Mouse (Mus musculus) MEL (cell line): Measurements from ENCODE around the gene Zcchc3. TPM values are rescaled to one million over a fixed set of nuclear protein-coding genes. Genes with fewer than 3 reads are reported as not detected.

Experiments
- DNase-seq: peaks from one replicate; pipeline ENCODE4 v3.0.0; 2011; ENCODE audit warnings: low read depth, low spot score
- H3K27ac ChIP-seq: 2 replicates; pipeline ENCODE4 v1.5.1; 2012; ENCODE audit warnings: low read depth, mild to moderate bottlenecking, control low read depth, low read length, moderate library complexity; ENCODE audit not compliant: control insufficient read depth
- H3K27me3 ChIP-seq, 2 experiments: fragments of 150-350 bp in 1 of 2; sonication (generic) in 1 of 2; 2 replicates each; pipeline ENCODE4 v1.6.1; 2012; ENCODE audit warnings: low read length in 2 of 2, mild to moderate bottlenecking in 2 of 2, improper control_type of control experiment in 1 of 2, moderate library complexity in 1 of 2; ENCODE audit not compliant: insufficient read depth in 2 of 2, control insufficient read depth in 1 of 2
- H3K36me3 ChIP-seq, 2 experiments: 2 replicates each; pipeline ENCODE4 v1.6.1; 2012 to 2014; ENCODE audit warnings: low read length in 2 of 2, improper control_type of control experiment in 1 of 2, inconsistent platforms in 1 of 2, mild to moderate bottlenecking in 1 of 2; ENCODE audit not compliant: insufficient read depth in 2 of 2, control insufficient read depth in 1 of 2
- H3K4me1 ChIP-seq, 2 experiments: fragments of 150-350 bp in 1 of 2; sonication (generic) in 1 of 2; 2 replicates each; pipeline ENCODE4 v1.6.1; 2012; ENCODE audit warnings: low read length in 2 of 2, improper control_type of control experiment in 1 of 2, mild to moderate bottlenecking in 1 of 2; ENCODE audit not compliant: insufficient read depth in 2 of 2, control insufficient read depth in 1 of 2
- H3K4me3 ChIP-seq, 2 experiments: fragments of 150-350 bp in 1 of 2; sonication (generic) in 1 of 2; 2 replicates each; pipeline ENCODE4 v1.5.1; 2012; ENCODE audit warnings: low read depth in 2 of 2, low read length in 2 of 2, mild to moderate bottlenecking in 2 of 2, moderate library complexity in 2 of 2, control low read depth in 1 of 2, improper control_type of control experiment in 1 of 2; ENCODE audit not compliant: control insufficient read depth in 1 of 2, insufficient read depth in 1 of 2
- H3K79me2 ChIP-seq: 2 replicates; pipeline ENCODE4 v1.6.1; 2012; ENCODE audit warnings: mild to moderate bottlenecking, low read length, moderate library complexity; ENCODE audit not compliant: control insufficient read depth, poor library complexity, insufficient read depth
- H3K9ac ChIP-seq: 2 replicates; pipeline ENCODE4 v1.6.1; 2012; ENCODE audit warnings: low read depth, mild to moderate bottlenecking, control low read depth, low read length, moderate library complexity; ENCODE audit not compliant: control insufficient read depth, poor library complexity, severe bottlenecking
- H3K9me3 ChIP-seq: fragments of 150-350 bp; sonication (generic); replicated peaks from 2 replicates; pipeline ENCODE4 v1.6.1; 2012; ENCODE audit warnings: mild to moderate bottlenecking, low read length, improper control_type of control experiment, moderate library complexity; ENCODE audit not compliant: insufficient read depth
- BHLHE40 ChIP-seq: IDR thresholded peaks from 2 replicates; pipeline ENCODE4 v1.6.1; 2012; ENCODE audit warnings: low read depth, mild to moderate bottlenecking, inconsistent platforms, low read length, improper control_type of control experiment, borderline replicate concordance
- CTCF ChIP-seq, 3 experiments: IDR thresholded peaks in 2 of 3; conservative IDR thresholded peaks in 1 of 3; 2 replicates each; pipeline ENCODE4 v1.5.1; 2011 to 2012; ENCODE audit warnings: low read length in 3 of 3, low read depth in 2 of 3, mild to moderate bottlenecking in 2 of 3, improper control_type of control experiment in 1 of 3, inconsistent platforms in 1 of 3, mixed read lengths in 1 of 3, moderate library complexity in 1 of 3; ENCODE audit not compliant: control insufficient read depth in 1 of 3, insufficient read depth in 1 of 3, poor library complexity in 1 of 3, severe bottlenecking in 1 of 3
- E2F4 ChIP-seq: IDR thresholded peaks from 2 replicates; pipeline ENCODE4 v1.6.1; 2011; ENCODE audit warnings: low read depth, low read length, improper control_type of control experiment, borderline replicate concordance
- ELF1 ChIP-seq: IDR thresholded peaks from 2 replicates; pipeline ENCODE4 v1.6.1; 2014; ENCODE audit warnings: low read depth, mild to moderate bottlenecking, inconsistent platforms, low read length, improper control_type of control experiment, moderate library complexity
- EP300 ChIP-seq, 2 experiments: IDR thresholded peaks; 2 replicates each; pipeline ENCODE4 v1.6.1; 2011; ENCODE audit warnings: improper control_type of control experiment in 2 of 2, low read length in 2 of 2, low read depth in 1 of 2, mild to moderate bottlenecking in 1 of 2
- ETS1 ChIP-seq: IDR thresholded peaks from 2 replicates; pipeline ENCODE4 v1.6.1; 2012; ENCODE audit warnings: low read depth, mild to moderate bottlenecking, inconsistent platforms, low read length, improper control_type of control experiment, moderate library complexity
- JUND ChIP-seq: IDR thresholded peaks from 2 replicates; pipeline ENCODE4 v1.6.1; 2011; ENCODE audit warnings: low read depth, mild to moderate bottlenecking, improper control_type of control experiment, low read length
- MEF2A ChIP-seq: IDR thresholded peaks from 2 replicates; pipeline ENCODE4 v1.6.1; 2014; ENCODE audit warnings: low read depth, mild to moderate bottlenecking, inconsistent platforms, low read length, improper control_type of control experiment; ENCODE audit not compliant: poor library complexity, insufficient replicate concordance, severe bottlenecking; ENCODE audit errors: extremely low read depth
- MXI1 ChIP-seq: IDR thresholded peaks from 2 replicates; pipeline ENCODE4 v1.6.1; 2011; ENCODE audit warnings: mild to moderate bottlenecking, low read depth, low read length, improper control_type of control experiment
- MYB ChIP-seq: IDR thresholded peaks from 2 replicates; pipeline ENCODE4 v1.6.1; 2011; ENCODE audit warnings: mild to moderate bottlenecking, low read depth, low read length, improper control_type of control experiment
- MYC ChIP-seq: IDR thresholded peaks from 2 replicates; pipeline ENCODE4 v1.6.1; 2011; ENCODE audit warnings: low read depth, mild to moderate bottlenecking, low read length, improper control_type of control experiment, moderate library complexity
- NRF1 ChIP-seq: IDR thresholded peaks from 2 replicates; pipeline ENCODE4 v1.6.1; 2014; ENCODE audit warnings: low read depth, mild to moderate bottlenecking, inconsistent platforms, low read length, improper control_type of control experiment, moderate library complexity; ENCODE audit not compliant: poor library complexity, insufficient read depth, severe bottlenecking
- POLR2A ChIP-seq, 2 experiments: IDR thresholded peaks; 2 replicates each; pipeline ENCODE4 v1.6.1; 2011 to 2012; ENCODE audit warnings: low read length in 2 of 2, mild to moderate bottlenecking in 2 of 2, control low read depth in 1 of 2, improper control_type of control experiment in 1 of 2, low read depth in 1 of 2, moderate library complexity in 1 of 2; ENCODE audit not compliant: control insufficient read depth in 1 of 2, insufficient read depth in 1 of 2, poor library complexity in 1 of 2
- POLR2AphosphoS2 ChIP-seq: IDR thresholded peaks from 2 replicates; pipeline ENCODE4 v1.6.1; 2011; ENCODE audit warnings: low read length, improper control_type of control experiment
- RAD21 ChIP-seq: IDR thresholded peaks from 2 replicates; pipeline ENCODE4 v1.6.1; 2011; ENCODE audit warnings: mild to moderate bottlenecking, low read depth, low read length, improper control_type of control experiment
- RCOR1 ChIP-seq: IDR thresholded peaks from 2 replicates; pipeline ENCODE4 v1.6.1; 2012; ENCODE audit warnings: low read depth, mild to moderate bottlenecking, inconsistent platforms, low read length, improper control_type of control experiment
- SMC3 ChIP-seq: IDR thresholded peaks from 2 replicates; pipeline ENCODE4 v1.6.1; 2011; ENCODE audit warnings: low read depth, low read length, improper control_type of control experiment
- TAL1 ChIP-seq: IDR thresholded peaks from 2 replicates; pipeline ENCODE4 v1.6.1; 2012; ENCODE audit warnings: mild to moderate bottlenecking, inconsistent platforms, low read length, moderate library complexity, mixed read lengths
- TBP ChIP-seq: IDR thresholded peaks from 2 replicates; pipeline ENCODE4 v1.8.0; 2011; ENCODE audit warnings: low read depth, low read length, improper control_type of control experiment
- TCF12 ChIP-seq: IDR thresholded peaks from 2 replicates; pipeline ENCODE4 v1.6.1; 2014; ENCODE audit warnings: low read depth, mild to moderate bottlenecking, inconsistent platforms, low read length, improper control_type of control experiment, moderate library complexity
- UBTF ChIP-seq: IDR thresholded peaks from 2 replicates; pipeline ENCODE4 v1.6.1; 2012; ENCODE audit warnings: low read depth, mild to moderate bottlenecking, inconsistent platforms, low read length, improper control_type of control experiment, moderate library complexity, borderline replicate concordance; ENCODE audit not compliant: insufficient read depth
- ZC3H11A ChIP-seq: IDR thresholded peaks from 2 replicates; pipeline ENCODE4 v1.6.1; 2012; ENCODE audit warnings: low read depth, mild to moderate bottlenecking, inconsistent platforms, low read length, improper control_type of control experiment
- ZKSCAN1 ChIP-seq: IDR thresholded peaks from 2 replicates; pipeline ENCODE4 v1.6.1; 2012; ENCODE audit warnings: low read depth, mild to moderate bottlenecking, inconsistent platforms, low read length, improper control_type of control experiment, moderate library complexity
- ZMIZ1 ChIP-seq: IDR thresholded peaks from 2 replicates; pipeline ENCODE4 v1.6.1; 2012; ENCODE audit warnings: low read depth, mild to moderate bottlenecking, inconsistent platforms, low read length, improper control_type of control experiment, moderate library complexity
- ZNF384 ChIP-seq: IDR thresholded peaks from 2 replicates; pipeline ENCODE4 v1.6.1; 2012; ENCODE audit warnings: low read depth, mild to moderate bottlenecking, inconsistent platforms, low read length, improper control_type of control experiment
- polyA plus RNA-seq, 2 experiments: library from polyadenylated mRNA; stranded (reverse) in 1 of 2; unstranded in 1 of 2; fragments of >175 nt in 1 of 2; fragments of >200 nt in 1 of 2; gene quantifications; 2 replicates each; pipeline versions ENCODE4 v1.2.1 to v1.2.4; 2012; ENCODE audit warnings: low replicate concordance in 2 of 2, low read depth in 1 of 2; ENCODE audit not compliant: insufficient read length in 2 of 2, insufficient read depth in 1 of 2, missing spikeins in 1 of 2
- total RNA-seq: library from RNA; depleted of rRNA; stranded (reverse); fragments of 300-350 nt; gene quantifications from 2 replicates; pipeline ENCODE4 v1.2.3, GENCODE M21; 2012

Gene Zcchc3
- total and polyA plus RNA-seq, 3 experiments: 5.7 to 12.1 TPM; not detected in 1

DNA sequence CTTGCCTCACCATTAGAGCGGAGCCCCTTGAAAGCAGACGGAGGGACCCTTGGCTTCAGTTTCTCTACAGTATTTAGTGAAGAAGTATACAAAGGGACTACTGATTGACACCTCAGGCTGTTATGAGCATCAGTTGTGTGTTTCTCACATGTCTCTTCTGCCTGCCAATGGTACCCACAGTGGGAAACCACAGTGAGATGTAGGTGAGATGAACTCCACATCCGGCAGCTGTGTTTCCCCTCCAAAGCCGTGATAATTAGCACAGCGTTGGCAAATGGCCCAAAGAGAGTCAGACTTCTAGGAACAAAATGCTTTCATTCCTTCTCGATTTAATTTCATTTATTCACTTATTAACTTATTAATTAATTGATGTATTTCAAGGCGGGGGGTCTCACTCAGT, 42.7 kb downstream of the Zcchc3 start (continued):
- TF ChIP-seq TCF12 (peak; percentile 81), MYC (0 out of 2 replicates have a peak, but pooled peaks have one; percentile 12)

- H3K4me3 ChIP-seq: no peak overlapping the region; a peak in 1 of 4 replicates
- peaks cover 0 to 6% of the 10 kb centered on the region in 2 experiments; a peak in 2 of 4 replicates for H3K36me3 ChIP-seq
- peak; percentile 88 for DNase-seq
- H3K9ac ChIP-seq: no peak overlapping the region
- TF ChIP-seq ZNF384 (no peak), SMC3 (peak; percentile 74), E2F4 (no peak), ZC3H11A (peak; percentile 54), CTCF (IDR thresholded peaks at IDR 0.05 in 2 of 3, conservative IDR thresholded peaks at IDR 0.05 in 1 of 3; ENCODE audit: control insufficient read depth in 1 of 3, insufficient read depth in 1 of 3, low read depth in 2 of 3, low read length in 3 of 3, poor library complexity in 1 of 3, severe bottlenecking in 1 of 3) (peak; percentile 89 to 97 (median 96)), MEF2A (no peak), RAD21 (peak; percentile 84)
- H3K27me3 ChIP-seq: no peaks in the 10 kb centered on the region
- H3K9me3 ChIP-seq: no peaks in the 10 kb centered on the region
- H3K27ac ChIP-seq: no peak overlapping the region
- peaks cover 8 to 9% of the 10 kb centered on the region in 2 experiments; a peak in 2 of 4 replicates for H3K4me1 ChIP-seq
- no peaks in the 10 kb centered on the region for H3K79me2 ChIP-seq
Observed at GRCm38 (mm10) chr2:152368532-152369140, 46.2 kb downstream of the Zcchc3 start.

DNA sequence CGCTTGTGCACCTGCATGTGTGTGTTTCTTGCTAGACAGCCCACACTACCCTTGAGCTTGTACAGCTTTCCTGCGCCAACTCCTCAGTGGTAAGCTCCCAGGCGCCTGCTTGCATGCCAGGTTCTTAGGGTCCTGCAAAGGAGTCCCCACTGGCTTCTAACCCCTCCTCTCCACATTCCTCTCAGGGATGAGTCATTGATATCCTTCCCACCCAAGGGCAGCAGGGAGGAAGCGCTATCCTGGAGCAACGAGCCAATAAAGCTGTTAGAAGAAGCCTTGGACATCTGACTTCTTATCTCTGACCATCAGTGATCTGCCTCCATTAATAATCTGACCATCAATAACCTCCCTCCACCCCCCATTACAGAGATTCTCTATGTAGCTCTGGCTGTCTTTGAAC, 46.9 kb downstream of the Zcchc3 start:
- no peak for DNase-seq
- TF ChIP-seq MXI1 (no peak), RCOR1 (no peak), ELF1 (no peak), BHLHE40 (no peak), EP300 (IDR thresholded peaks at IDR 0.05; ENCODE audit: low read depth in 1 of 2, low read length in 2 of 2) (no peak), NRF1 (no peak), TBP (no peak), TCF12 (no peak), ETS1 (no peak), MYB (no peak), POLR2A (IDR thresholded peaks at IDR 0.05; ENCODE audit: control insufficient read depth in 1 of 2, insufficient read depth in 1 of 2, low read depth in 1 of 2, low read length in 2 of 2, poor library complexity in 1 of 2) (no peak), ZC3H11A (no peak), CTCF (IDR thresholded peaks at IDR 0.05 in 2 of 3, conservative IDR thresholded peaks at IDR 0.05 in 1 of 3; ENCODE audit: control insufficient read depth in 1 of 3, insufficient read depth in 1 of 3, low read depth in 2 of 3, low read length in 3 of 3, poor library complexity in 1 of 3, severe bottlenecking in 1 of 3) (no peak), ZMIZ1 (no peak), ZKSCAN1 (no peak), TAL1 (no peak), POLR2AphosphoS2 (no peak), JUND (no peak), UBTF (no peak), RAD21 (no peak)
- no peak overlapping the region for H3K4me3 ChIP-seq
- no peaks in the 10 kb centered on the region for H3K9me3 ChIP-seq
- peaks cover 9 to 11% of the 10 kb centered on the region in 2 experiments for H3K4me1 ChIP-seq
- H3K79me2 ChIP-seq: no peaks in the 10 kb centered on the region
- no peak overlapping the region for H3K9ac ChIP-seq
- H3K27ac ChIP-seq: no peak overlapping the region
- peaks cover 0 to 6% of the 10 kb centered on the region in 2 experiments; a peak in 2 of 4 replicates for H3K36me3 ChIP-seq
- no peaks in the 10 kb centered on the region for H3K27me3 ChIP-seq
